Mouse (Mus musculus): ENCODE measurements at regions not wholly inside any gene's neighbourhood (a gene's known extent, or its start where the extent isn't known, plus 50 kb on each side); places are given as distances from the start of the nearest gene placed in this dataset.
"Not testable (repeated sequence)": the region's sequence is repeated elsewhere in the genome, so short reads cannot be mapped to it uniquely, and the experiment has no call there.

DNA sequence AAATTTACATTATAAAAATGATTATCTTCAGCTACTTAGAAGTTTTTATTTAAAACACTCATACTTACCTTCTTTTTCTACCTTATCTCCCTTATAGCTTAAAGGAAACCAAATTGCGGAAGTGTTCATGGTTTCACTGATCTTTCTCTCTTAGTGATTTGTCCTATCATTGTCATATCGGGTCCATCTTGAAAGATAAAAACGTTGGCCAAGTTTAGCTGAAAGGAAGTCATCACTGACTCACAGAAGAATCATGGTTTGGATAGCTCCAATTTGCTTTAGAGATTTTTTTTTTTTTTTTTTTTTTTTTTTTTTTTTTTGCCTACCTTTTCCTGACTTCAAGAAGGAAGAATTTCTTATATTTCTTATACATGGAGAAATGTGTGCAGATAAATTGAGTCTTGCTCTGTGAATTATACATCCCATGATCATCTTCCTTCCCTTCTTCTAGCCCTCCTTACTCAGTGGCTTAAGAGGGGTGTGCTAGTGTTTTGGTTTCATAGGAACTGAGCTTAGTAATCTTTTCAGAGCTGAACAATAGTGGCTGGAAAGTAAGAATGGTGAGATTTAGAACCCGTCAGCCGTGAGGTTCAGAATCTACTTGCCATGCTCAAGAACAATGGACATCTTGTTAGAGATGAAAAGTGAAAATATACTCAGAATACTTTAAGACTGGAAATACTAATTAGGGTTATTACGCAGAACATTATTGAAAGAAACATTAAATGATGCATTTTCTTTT, 76.6 kb downstream of the Gm13691 start:
- Histone ChIP-seq H3K9me3 (ENCODE audit: control insufficient read depth, low read length) (no peaks in the 10 kb centered on the region), H3K4me1 (replicated peaks; ENCODE audit: control insufficient read depth, insufficient read depth, low read length) (no peaks in the 10 kb centered on the region), H3K4me2 (ENCODE audit: low read depth, low read length, severe bottlenecking) (no peak overlapping the region), H3K36me3 (ENCODE audit: control insufficient read depth, insufficient read depth, low read length) (no peaks in the 10 kb centered on the region), H3K27me3 (ENCODE audit: control insufficient read depth, insufficient read depth, low read length) (no peaks in the 10 kb centered on the region), H3K9ac (ENCODE audit: low read length) (no peak overlapping the region), H3K27ac (ENCODE audit: low read depth, low read length) (no peak overlapping the region), H3K4me3 (ENCODE audit: low read depth, low read length) (no peak overlapping the region)
- ATAC-seq (replicated peaks; ENCODE audit: low FRiP score) (peak; percentile 51; the same call in 1 of the 2 replicates), DNase-seq (ENCODE audit: low spot score) (no peak)
- 59% methylated on average over 6 of the region's 6 CpGs for WGBS

DNA sequence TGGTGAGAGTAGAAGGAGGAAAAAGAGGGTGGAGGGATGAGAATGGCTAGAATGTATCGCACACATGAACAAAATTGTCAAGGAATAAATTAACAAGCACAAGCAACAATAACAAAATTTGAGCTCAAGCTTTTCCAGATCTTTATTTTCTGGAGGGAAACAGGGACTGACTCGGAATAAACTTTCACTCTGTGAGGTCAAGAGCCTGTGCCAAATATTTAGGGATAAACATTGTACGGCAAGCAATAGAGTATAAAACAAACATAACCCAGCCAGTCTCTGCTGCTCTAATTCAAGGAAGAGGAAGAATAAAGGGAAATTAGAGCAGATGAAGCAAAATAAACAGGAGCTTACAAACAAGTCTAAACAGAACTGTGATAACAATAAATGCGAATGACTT, 78.3 kb downstream of the Gm13691 start:
- Histone ChIP-seq H3K4me2 (ENCODE audit: low read depth, low read length, severe bottlenecking) (no peak overlapping the region), H3K4me1 (replicated peaks; ENCODE audit: control insufficient read depth, insufficient read depth, low read length) (no peaks in the 10 kb centered on the region), H3K4me3 (ENCODE audit: low read depth, low read length) (no peak overlapping the region), H3K9me3 (ENCODE audit: control insufficient read depth, low read length) (no peaks in the 10 kb centered on the region), H3K9ac (ENCODE audit: low read length) (no peak overlapping the region), H3K27ac (ENCODE audit: low read depth, low read length) (no peak overlapping the region), H3K27me3 (ENCODE audit: control insufficient read depth, insufficient read depth, low read length) (no peaks in the 10 kb centered on the region), H3K36me3 (ENCODE audit: control insufficient read depth, insufficient read depth, low read length) (no peaks in the 10 kb centered on the region)
- no peak for ATAC-seq (replicated peaks; ENCODE audit: low FRiP score)
- 94% methylated on average over 4 of the region's 4 CpGs for whole genome bisulfite sequencing
- DNase-seq (ENCODE audit: low spot score) = no peak

DNA sequence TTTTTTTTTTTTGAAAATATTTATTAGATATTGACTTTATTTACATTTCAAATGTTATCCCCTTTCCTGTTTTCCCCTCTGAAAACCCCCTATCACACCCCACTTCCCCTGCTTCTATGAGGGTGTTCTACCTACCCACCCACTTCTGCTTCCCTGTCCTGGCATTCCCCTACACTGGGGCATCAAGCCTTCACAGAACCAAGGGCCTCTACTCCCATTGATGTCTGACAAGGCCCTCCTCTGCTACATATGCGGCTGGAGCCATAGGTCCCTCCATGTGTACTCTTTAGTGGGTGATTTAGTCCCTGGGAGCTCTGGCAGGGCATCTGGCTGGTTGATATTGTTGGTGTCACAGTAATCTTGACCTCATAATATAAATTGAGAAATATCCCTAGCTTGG, 79.1 kb downstream of the Gm13691 start:
- not testable (repeated sequence) for H3K9me3 ChIP-seq (ENCODE audit: control insufficient read depth, low read length); DNase-seq (ENCODE audit: low spot score); H3K9ac ChIP-seq (ENCODE audit: low read length); H3K4me3 ChIP-seq (ENCODE audit: low read depth, low read length); H3K4me1 ChIP-seq (replicated peaks; ENCODE audit: control insufficient read depth, insufficient read depth, low read length); H3K27ac ChIP-seq (ENCODE audit: low read depth, low read length); H3K27me3 ChIP-seq (ENCODE audit: control insufficient read depth, insufficient read depth, low read length); ATAC-seq (replicated peaks; ENCODE audit: low FRiP score); H3K36me3 ChIP-seq (ENCODE audit: control insufficient read depth, insufficient read depth, low read length); H3K4me2 ChIP-seq (ENCODE audit: low read depth, low read length, severe bottlenecking)
- 84% methylated on average over 1 of the region's 1 CpGs for WGBS

DNA sequence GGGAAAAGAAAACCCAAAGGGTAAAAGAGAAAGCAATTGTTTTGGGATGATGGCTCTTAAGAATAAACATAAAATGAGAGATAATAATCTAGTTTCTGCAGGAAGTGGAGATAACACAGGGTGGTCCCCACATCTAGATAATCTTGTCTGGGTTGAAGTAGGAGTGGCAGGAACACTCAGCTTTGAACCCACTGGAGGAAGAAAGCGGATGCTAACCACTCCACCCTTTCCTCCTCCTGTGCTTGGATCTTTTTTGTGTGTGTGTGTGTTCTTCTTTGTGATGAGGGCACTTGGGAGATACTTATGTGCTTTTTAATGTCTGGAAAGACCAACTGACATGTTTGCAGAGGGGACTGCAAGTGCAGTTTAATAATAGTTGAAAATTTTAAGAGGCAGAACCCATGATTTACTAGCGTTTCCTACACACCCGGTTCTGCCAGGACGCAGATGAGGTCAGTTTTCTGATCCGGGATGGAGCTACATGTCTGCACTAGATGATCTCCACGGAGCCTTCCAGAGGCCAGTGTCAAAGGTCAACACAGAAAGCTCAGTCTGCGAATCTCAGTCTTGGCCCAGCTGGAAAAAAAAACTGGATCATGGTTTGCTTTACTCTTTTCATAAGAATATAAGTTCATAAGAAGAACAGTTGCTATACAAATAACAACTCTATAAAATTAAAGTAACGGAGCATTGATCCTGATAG, 82.7 kb downstream of the Gm13691 start:
- Histone ChIP-seq H3K27ac (ENCODE audit: low read depth, low read length) (no peak overlapping the region), H3K4me2 (ENCODE audit: low read depth, low read length, severe bottlenecking) (no peak overlapping the region), H3K27me3 (ENCODE audit: control insufficient read depth, insufficient read depth, low read length) (no peaks in the 10 kb centered on the region), H3K9me3 (ENCODE audit: control insufficient read depth, low read length) (no peaks in the 10 kb centered on the region), H3K4me3 (ENCODE audit: low read depth, low read length) (no peak overlapping the region), H3K36me3 (ENCODE audit: control insufficient read depth, insufficient read depth, low read length) (no peaks in the 10 kb centered on the region), H3K4me1 (replicated peaks; ENCODE audit: control insufficient read depth, insufficient read depth, low read length) (no peaks in the 10 kb centered on the region), H3K9ac (ENCODE audit: low read length) (no peak overlapping the region)
- ATAC-seq (replicated peaks; ENCODE audit: low FRiP score) = no peak
- WGBS = 83% methylated on average over 8 of the region's 8 CpGs
- no peak for DNase-seq (ENCODE audit: low spot score)

DNA sequence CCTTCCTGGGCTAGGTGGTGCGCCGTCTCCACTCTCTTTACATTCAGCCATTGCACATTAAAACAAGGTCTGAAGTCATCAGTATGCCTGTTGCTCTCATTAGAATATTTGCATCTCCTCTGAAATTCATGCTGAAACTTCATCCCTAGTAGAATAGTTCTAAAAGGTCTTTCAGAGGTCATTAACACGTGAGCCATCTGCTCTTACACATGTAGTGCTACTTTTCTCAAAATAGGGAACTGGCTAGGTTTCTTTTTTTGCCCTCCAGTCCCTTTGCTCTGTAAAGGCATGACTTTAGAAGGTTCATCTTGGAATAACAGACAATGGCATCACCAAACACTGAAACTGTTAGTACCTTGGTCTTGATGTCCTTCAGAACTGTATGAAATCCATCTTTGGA, 85.6 kb downstream of the Gm13691 start:
- Histone ChIP-seq H3K4me1 (replicated peaks; ENCODE audit: control insufficient read depth, insufficient read depth, low read length) (no peaks in the 10 kb centered on the region), H3K9me3 (ENCODE audit: control insufficient read depth, low read length) (no peaks in the 10 kb centered on the region), H3K36me3 (ENCODE audit: control insufficient read depth, insufficient read depth, low read length) (no peaks in the 10 kb centered on the region), H3K27me3 (ENCODE audit: control insufficient read depth, insufficient read depth, low read length) (no peaks in the 10 kb centered on the region), H3K9ac (ENCODE audit: low read length) (no peak overlapping the region), H3K4me2 (ENCODE audit: low read depth, low read length, severe bottlenecking) (no peak overlapping the region), H3K4me3 (ENCODE audit: low read depth, low read length) (no peak overlapping the region), H3K27ac (ENCODE audit: low read depth, low read length) (no peak overlapping the region)
- DNase-seq (ENCODE audit: low spot score) = no peak
- ATAC-seq (replicated peaks; ENCODE audit: low FRiP score) = no peak
- 80% methylated on average over 3 of the region's 3 CpGs for WGBS

DNA sequence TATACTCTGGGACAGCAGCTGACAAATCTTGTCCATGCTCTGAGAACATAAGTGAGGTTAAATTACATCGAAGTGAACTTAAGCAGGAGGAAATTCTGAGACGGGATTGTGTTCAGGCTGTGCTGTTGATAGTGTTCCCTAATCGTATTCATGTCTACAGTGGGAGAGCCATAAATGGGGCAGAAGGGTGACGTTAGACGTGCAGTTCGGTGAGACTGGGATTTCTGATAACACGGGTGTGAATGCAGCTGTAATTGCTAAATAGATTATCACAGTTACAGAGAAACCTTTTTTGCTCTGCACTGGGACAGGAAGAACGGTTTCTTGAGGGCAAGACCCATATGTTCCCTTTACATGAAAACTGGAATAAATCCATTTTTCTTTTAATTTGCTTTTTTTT, 88.9 kb downstream of the Gm13691 start:
- no peak overlapping the region for H3K4me3 ChIP-seq (ENCODE audit: low read depth, low read length)
- no peak overlapping the region for H3K9ac ChIP-seq (ENCODE audit: low read length)
- DNase-seq (ENCODE audit: low spot score) = no peak
- WGBS = 86% methylated on average over 8 of the region's 8 CpGs
- no peaks in the 10 kb centered on the region for H3K9me3 ChIP-seq (ENCODE audit: control insufficient read depth, low read length)
- H3K36me3 ChIP-seq (ENCODE audit: control insufficient read depth, insufficient read depth, low read length) = no peaks in the 10 kb centered on the region
- H3K4me1 ChIP-seq (replicated peaks; ENCODE audit: control insufficient read depth, insufficient read depth, low read length) = no peaks in the 10 kb centered on the region
- H3K27ac ChIP-seq (ENCODE audit: low read depth, low read length) = no peak overlapping the region
- no peak for ATAC-seq (replicated peaks; ENCODE audit: low FRiP score)
- H3K27me3 ChIP-seq (ENCODE audit: control insufficient read depth, insufficient read depth, low read length) = no peaks in the 10 kb centered on the region
- no peak overlapping the region for H3K4me2 ChIP-seq (ENCODE audit: low read depth, low read length, severe bottlenecking)

DNA sequence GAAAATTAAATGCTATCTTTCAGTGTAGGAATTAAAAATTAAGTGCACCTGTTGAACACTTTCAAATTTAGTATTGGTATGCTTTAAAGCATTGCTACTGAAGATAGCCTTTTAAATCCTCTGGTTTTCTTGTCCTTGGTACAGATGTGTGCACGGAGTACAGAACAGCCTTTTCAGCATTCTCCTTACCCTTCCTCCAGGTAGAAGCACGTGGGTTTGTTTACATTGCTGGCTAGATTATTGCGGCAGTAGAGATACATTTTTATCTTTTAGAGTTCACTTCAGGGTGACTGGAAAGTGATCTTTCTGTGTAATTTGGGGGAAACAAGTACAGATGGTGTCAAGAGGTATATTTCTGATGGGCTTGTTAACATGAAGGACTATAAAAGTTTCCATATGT, 89.9 kb downstream of the Gm13691 start:
- no peak overlapping the region for H3K27ac ChIP-seq (ENCODE audit: low read depth, low read length)
- no peak overlapping the region for H3K9ac ChIP-seq (ENCODE audit: low read length)
- H3K4me3 ChIP-seq (ENCODE audit: low read depth, low read length) = no peak overlapping the region
- ATAC-seq (replicated peaks; ENCODE audit: low FRiP score) (no peak), DNase-seq (ENCODE audit: low spot score) (no peak)
- no peaks in the 10 kb centered on the region for H3K4me1 ChIP-seq (replicated peaks; ENCODE audit: control insufficient read depth, insufficient read depth, low read length)
- no peaks in the 10 kb centered on the region for H3K36me3 ChIP-seq (ENCODE audit: control insufficient read depth, insufficient read depth, low read length)
- no peaks in the 10 kb centered on the region for H3K27me3 ChIP-seq (ENCODE audit: control insufficient read depth, insufficient read depth, low read length)
- WGBS = 80% methylated on average over 3 of the region's 3 CpGs
- no peak overlapping the region for H3K4me2 ChIP-seq (ENCODE audit: low read depth, low read length, severe bottlenecking)
- H3K9me3 ChIP-seq (ENCODE audit: control insufficient read depth, low read length) = no peaks in the 10 kb centered on the region

DNA sequence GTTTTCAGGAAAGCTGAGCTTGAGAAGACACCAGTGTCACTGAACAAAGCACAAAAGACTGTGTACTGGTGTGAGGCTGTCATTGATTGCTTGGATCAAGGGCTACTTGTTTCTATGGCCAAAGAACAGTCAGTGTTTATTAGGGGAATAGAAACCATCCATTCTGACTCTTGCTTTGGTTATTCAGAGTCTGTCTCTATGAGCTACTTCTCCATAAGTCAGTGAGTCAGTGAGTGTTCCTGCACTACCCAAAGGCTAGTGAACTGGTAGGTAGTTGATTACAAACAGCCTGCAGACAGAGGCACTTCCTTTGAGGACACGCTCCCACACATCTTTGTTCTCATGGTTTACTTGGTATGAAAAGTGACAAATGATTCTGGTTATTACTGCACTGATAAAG, 104.4 kb downstream of the Gm13691 start:
- no peak for ATAC-seq (replicated peaks; ENCODE audit: low FRiP score)
- H3K9me3 ChIP-seq (ENCODE audit: control insufficient read depth, low read length) = no peaks in the 10 kb centered on the region
- WGBS = 79% methylated on average over 1 of the region's 1 CpGs

DNA sequence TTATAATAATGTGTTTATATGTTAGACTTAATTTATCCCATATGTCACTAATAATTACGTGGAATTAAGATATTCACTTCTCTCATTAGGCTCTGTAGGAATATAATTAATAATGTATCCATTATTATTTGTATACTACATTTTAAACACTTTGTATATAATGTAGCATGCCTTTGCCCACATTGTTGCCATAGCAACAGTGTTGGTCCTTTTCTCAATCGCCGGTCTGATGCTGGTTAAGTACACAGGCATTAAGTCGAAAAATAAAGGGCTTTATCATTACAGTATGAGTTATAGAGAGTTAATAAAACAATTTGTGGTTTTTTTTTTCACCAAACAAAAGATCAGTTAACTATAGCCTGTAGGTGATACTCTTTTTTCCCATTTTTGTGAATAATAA, 108.4 kb downstream of the Gm13691 start:
- no peaks in the 10 kb centered on the region for H3K4me1 ChIP-seq (replicated peaks; ENCODE audit: control insufficient read depth, insufficient read depth, low read length)
- ATAC-seq (replicated peaks; ENCODE audit: low FRiP score) = no peak
- WGBS = 84% methylated on average over 4 of the region's 4 CpGs

More for the DNA sequence above, 104.4 kb downstream of the Gm13691 start:
- Histone ChIP-seq H3K4me1 (replicated peaks; ENCODE audit: control insufficient read depth, insufficient read depth, low read length) (no peaks in the 10 kb centered on the region), H3K36me3 (ENCODE audit: control insufficient read depth, insufficient read depth, low read length) (no peaks in the 10 kb centered on the region), H3K27me3 (ENCODE audit: control insufficient read depth, insufficient read depth, low read length) (no peaks in the 10 kb centered on the region), H3K4me3 (ENCODE audit: low read depth, low read length) (no peak overlapping the region), H3K4me2 (ENCODE audit: low read depth, low read length, severe bottlenecking) (no peak overlapping the region), H3K27ac (ENCODE audit: low read depth, low read length) (no peak overlapping the region), H3K9ac (ENCODE audit: low read length) (no peak overlapping the region)
- no peak for DNase-seq (ENCODE audit: low spot score)

More for the DNA sequence above, 108.4 kb downstream of the Gm13691 start:
- Histone ChIP-seq H3K9me3 (ENCODE audit: control insufficient read depth, low read length) (no peaks in the 10 kb centered on the region), H3K9ac (ENCODE audit: low read length) (no peak overlapping the region), H3K4me2 (ENCODE audit: low read depth, low read length, severe bottlenecking) (no peak overlapping the region), H3K27me3 (ENCODE audit: control insufficient read depth, insufficient read depth, low read length) (no peaks in the 10 kb centered on the region), H3K4me3 (ENCODE audit: low read depth, low read length) (no peak overlapping the region), H3K36me3 (ENCODE audit: control insufficient read depth, insufficient read depth, low read length) (no peaks in the 10 kb centered on the region), H3K27ac (ENCODE audit: low read depth, low read length) (no peak overlapping the region)
- DNase-seq (ENCODE audit: low spot score) = no peak

Data from forebrain, embryonic 11.5 days (tissue).